Mouse (Mus musculus): ENCODE results near the gene Itpkb.

DNA sequence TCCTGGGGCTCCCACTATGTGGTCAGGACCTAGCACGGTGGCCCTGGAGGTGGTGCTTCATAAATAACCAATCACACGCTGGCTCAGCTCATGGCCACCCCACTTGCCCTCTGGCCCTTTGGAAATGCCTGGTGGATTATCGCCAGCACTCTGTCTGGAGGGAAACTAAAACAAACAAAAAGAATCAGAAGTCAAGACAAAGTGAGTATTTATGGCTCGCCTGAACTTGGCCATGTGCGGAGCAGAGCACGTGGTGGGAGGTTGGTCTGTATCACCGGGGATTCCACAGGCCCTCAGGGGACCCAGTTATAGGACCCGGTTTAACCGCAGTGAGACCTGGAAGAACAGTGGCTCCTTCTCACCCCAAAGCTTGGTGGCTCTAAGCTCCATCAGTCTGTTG, 78.5 kb downstream of the Itpkb start:
- no peak for TF ChIP-seq BHLHE40 (IDR thresholded peaks at IDR 0.05; ENCODE audit: borderline replicate concordance, low read depth, low read length)
- TF ChIP-seq CTCF (IDR thresholded peaks at IDR 0.05 in 2 of 3, conservative IDR thresholded peaks at IDR 0.05 in 1 of 3; ENCODE audit: control insufficient read depth in 1 of 3, insufficient read depth in 1 of 3, low read depth in 2 of 3, low read length in 3 of 3, poor library complexity in 1 of 3, severe bottlenecking in 1 of 3): no peak
- no peak for TF ChIP-seq KAT2A (conservative IDR thresholded peaks at IDR 0.05; ENCODE audit: low read depth, low read length)
- TF ChIP-seq ETS1 (IDR thresholded peaks at IDR 0.05; ENCODE audit: low read depth, low read length): no peak
- no peak for TF ChIP-seq GABPA (IDR thresholded peaks at IDR 0.05; ENCODE audit: low read depth, low read length)
- no peak for TF ChIP-seq MAFK (IDR thresholded peaks at IDR 0.05; ENCODE audit: borderline replicate concordance, low read depth, low read length)
- TF ChIP-seq E2F4 (IDR thresholded peaks at IDR 0.05; ENCODE audit: borderline replicate concordance, low read depth, low read length): no peak
- no peak for TF ChIP-seq TCF12 (IDR thresholded peaks at IDR 0.05; ENCODE audit: low read depth, low read length)
- no peak for TF ChIP-seq MAX (IDR thresholded peaks at IDR 0.05; ENCODE audit: low read length)

All from MEL (cell line).